Mouse (Mus musculus) myocyte (in vitro differentiated cells): Measurements from ENCODE around the gene Creb3l4.

Experiments
- CEBPB ChIP-seq: IDR thresholded peaks from 2 replicates; pipeline ENCODE4 v1.6.1; 2011; ENCODE audit warnings: mild to moderate bottlenecking, moderate library complexity; ENCODE audit not compliant: poor library complexity, insufficient read depth, severe bottlenecking
- E2F4 ChIP-seq: IDR thresholded peaks from one replicate; pipeline ENCODE4 v1.6.1; 2011; ENCODE audit warnings: mild to moderate bottlenecking, control low read depth, moderate library complexity; ENCODE audit not compliant: insufficient read depth
- MAX ChIP-seq: IDR thresholded peaks from one replicate; pipeline ENCODE4 v1.6.1; 2011; ENCODE audit warnings: low read depth, mild to moderate bottlenecking, control low read depth
- MYOD1 ChIP-seq, 3 experiments: IDR thresholded peaks; one replicate each; pipeline ENCODE4 v1.6.1; 2011; ENCODE audit warnings: control low read depth in 2 of 3, low read depth in 2 of 3, mild to moderate bottlenecking in 2 of 3, moderate library complexity in 1 of 3; ENCODE audit not compliant: insufficient read length in 2 of 3, control insufficient read depth in 1 of 3
- MYOG ChIP-seq, 3 experiments: IDR thresholded peaks; one replicate each; pipeline ENCODE4 v1.6.1; 2011; ENCODE audit warnings: control low read depth in 2 of 3, low read depth in 2 of 3, mild to moderate bottlenecking in 2 of 3; ENCODE audit not compliant: insufficient read length in 2 of 3, control insufficient read depth in 1 of 3, insufficient read depth in 1 of 3
- POLR2A ChIP-seq: IDR thresholded peaks from one replicate; pipeline ENCODE4 v1.6.1; 2011; ENCODE audit warnings: low read depth, mild to moderate bottlenecking, control low read depth, moderate library complexity; ENCODE audit not compliant: insufficient read length
- POLR2AphosphoS2 ChIP-seq: IDR thresholded peaks from one replicate; pipeline ENCODE4 v1.6.1; 2011; ENCODE audit warnings: low read depth, control low read depth; ENCODE audit not compliant: insufficient read length
- TCF12 ChIP-seq: IDR thresholded peaks from one replicate; pipeline ENCODE4 v1.6.1; 2011; ENCODE audit warnings: mild to moderate bottlenecking, control low read depth; ENCODE audit not compliant: poor library complexity, insufficient read depth, severe bottlenecking
- USF1 ChIP-seq: IDR thresholded peaks from one replicate; pipeline ENCODE4 v1.6.1; 2011; ENCODE audit warnings: low read depth, mild to moderate bottlenecking, control low read depth, moderate library complexity

- TF ChIP-seq USF1 (no peak), POLR2A (no peak), POLR2AphosphoS2 (no peak), MYOD1 (IDR thresholded peaks at IDR 0.05; ENCODE audit: control insufficient read depth in 1 of 3, insufficient read length in 2 of 3, low read depth in 2 of 3) (no peak), E2F4 (no peak), MYOG (IDR thresholded peaks at IDR 0.05; ENCODE audit: control insufficient read depth in 1 of 3, insufficient read depth in 1 of 3, insufficient read length in 2 of 3, low read depth in 2 of 3) (no peak), CEBPB (no peak), TCF12 (no peak), MAX (no peak)
Observed at GRCm38 (mm10) chr3:90194759-90195158, 48.6 kb downstream of the Creb3l4 start.
